Mouse (Mus musculus) left cerebral cortex, postnatal 4 days (tissue): ENCODE measurements at regions not wholly inside any gene's neighbourhood (a gene's known extent, or its start where the extent isn't known, plus 50 kb on each side); places are given as distances from the start of the nearest gene placed in this dataset.

Experiments
- DNase-seq: peaks from one replicate; pipeline ENCODE4 v3.0.0-alpha.2; 2022
- intact Hi-C: fragments of 180-260 bp; cut with DNase I; formaldehyde crosslinking; loops from one replicate; pipeline ENCODE4 v1.15.1; 2025

DNA sequence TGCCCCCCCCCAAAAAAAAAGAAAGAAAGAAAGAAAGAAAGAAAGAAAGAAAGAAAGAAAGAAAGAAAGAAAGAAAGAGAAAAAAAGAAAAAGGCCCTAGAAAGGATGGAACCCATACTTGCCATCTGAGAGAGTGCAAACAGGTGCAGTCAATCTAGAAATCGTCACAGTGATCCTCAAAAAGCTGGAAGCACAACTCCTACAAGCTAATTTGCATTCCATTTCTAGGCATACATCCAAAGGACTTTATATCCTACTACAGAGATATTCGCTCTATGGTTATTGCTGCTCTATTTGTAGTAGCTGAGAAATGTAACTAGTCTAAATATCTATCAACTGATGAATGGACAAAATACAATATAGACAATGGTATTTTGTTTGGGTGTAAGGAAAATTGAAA is 410.2 kb upstream of the Ctnnd2 start:
- intact Hi-C loops = no loop called here

DNA sequence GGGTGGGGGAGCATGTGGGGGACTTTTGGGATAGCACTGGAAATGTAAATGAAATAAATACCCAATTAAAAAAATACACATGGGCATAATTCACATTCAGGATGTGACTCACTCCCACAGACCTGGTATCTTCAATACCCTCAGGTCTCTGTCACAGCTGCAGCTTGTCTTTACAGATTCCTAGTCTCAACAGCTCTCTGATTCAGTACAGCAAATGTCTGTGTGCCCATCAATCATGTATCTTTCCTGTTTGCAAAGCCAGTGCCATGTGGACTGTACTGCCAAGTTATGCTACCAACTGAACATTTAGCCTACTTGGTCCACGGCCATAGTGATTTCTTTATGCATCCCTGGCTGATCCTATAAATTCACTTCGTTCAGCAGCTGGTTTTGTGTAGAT is 396.0 kb upstream of the Ctnnd2 start:
- intact Hi-C loops = no loop called here
- no peak for DNase-seq

More for the DNA sequence above, 410.2 kb upstream of the Ctnnd2 start:
- DNase-seq = no peak

DNA sequence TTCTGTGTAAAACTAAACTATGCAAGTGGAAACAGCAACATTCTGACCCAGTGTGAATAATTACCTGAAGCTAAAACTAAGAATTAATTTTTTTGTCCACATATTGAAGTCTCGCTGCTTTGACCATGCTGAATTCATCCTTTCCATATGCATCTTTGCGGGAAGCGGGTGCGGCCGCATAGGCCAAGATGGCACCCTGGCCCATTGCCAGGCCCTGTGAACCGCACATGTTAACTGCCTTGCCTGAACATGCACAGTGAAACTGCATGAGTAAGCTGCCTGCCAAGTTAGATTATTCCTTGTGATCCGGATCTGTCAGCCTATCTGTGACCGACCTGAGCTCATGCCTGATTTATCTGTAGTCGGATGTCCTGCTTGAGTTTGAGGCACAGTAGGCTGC is 373.8 kb upstream of the Ctnnd2 start:
- intact Hi-C loops = no loop called here
- peak; percentile 53 for DNase-seq

DNA sequence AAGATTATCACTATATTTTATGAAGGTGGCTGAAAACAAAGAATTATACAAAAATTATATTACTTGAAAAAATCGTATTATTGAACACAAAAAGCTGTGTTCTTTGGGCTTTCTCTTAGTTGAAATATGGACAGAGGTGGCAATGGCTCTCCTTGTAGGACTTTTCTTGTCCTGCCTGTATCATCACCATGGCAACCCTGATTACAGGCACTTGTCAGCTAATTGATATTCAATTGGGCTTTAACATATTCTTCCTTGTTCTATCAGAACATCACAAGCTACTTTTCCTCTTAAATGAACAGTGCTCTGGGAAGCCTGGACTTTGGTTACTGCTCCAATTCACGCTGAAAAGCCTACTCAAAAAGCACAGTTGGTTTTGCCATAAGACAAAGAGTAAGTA is 349.1 kb upstream of the Ctnnd2 start:
- no peak for DNase-seq
- intact Hi-C loops = no loop called here

DNA sequence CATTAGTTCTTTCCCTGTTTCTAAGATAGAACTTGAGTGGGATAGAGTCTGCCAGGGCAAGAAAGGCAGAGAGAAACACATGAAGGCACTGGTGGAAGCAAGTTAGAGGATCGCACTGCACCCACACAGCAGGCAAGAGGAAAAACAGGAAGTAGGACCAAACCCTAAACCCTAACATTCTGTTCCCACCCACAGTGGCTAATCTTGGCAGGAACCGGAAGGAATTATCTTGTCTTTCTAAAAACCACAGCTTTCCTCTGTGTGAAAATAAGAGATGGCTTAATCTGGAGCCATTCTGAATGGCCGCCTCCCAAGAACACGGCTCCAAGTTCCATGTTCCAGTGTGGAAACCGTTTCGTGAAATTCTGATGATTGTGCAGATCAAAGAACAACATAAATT is 348.2 kb upstream of the Ctnnd2 start:
- no peak for DNase-seq
- intact Hi-C loops = no loop called here

DNA sequence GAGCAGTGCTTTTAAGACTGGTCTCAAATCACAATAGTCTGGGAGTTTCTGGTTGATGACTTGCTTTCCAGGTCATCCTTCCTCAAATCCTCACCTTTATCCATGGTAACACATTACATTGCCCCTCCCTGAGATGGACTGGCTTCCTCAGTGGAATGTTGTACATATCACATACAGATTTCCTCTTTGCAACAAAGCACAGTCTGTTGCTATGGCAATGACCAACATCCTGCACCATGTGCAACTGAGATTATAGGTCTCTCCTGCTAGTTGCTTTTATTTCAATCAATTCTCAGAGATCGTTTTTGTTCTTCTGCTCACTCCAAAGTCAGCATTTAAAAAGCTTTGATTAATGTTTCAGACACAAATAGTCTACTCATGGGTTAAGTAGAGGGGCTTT is 344.3 kb upstream of the Ctnnd2 start:
- intact Hi-C loops = no loop called here
- DNase-seq = no peak

DNA sequence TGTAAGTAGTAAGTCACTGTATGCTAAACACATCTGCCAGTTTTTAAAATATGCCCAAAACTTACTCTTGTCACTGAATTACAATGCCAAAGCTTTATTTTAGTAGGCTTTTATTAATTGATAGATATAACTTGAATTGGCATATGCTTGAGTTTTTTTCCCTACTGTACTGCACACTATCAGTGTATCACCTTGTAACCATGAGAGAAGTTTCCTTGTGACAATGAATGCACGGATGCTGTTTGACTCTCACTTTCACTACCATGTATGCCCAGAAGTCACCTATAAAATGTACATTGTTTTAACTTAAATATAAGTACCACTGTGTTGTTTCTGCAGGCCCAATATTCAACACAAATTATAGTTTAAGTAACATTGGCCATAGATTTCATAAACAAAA is 343.8 kb upstream of the Ctnnd2 start:
- DNase-seq = no peak
- intact Hi-C loops = no loop called here
